Mouse (Mus musculus): ENCODE data around the gene Grap2.

GRCm38 (mm10) chr15:80630711-80631110, 58.3 kb downstream of the Grap2 start:
- TF ChIP-seq CTCF (IDR thresholded peaks at IDR 0.05; ENCODE audit: borderline replicate concordance, extremely low read depth, insufficient read depth, insufficient read length) = no peak
- no peak for TF ChIP-seq POLR2A (IDR thresholded peaks at IDR 0.05; ENCODE audit: borderline replicate concordance, extremely low read depth, insufficient read depth, insufficient read length, poor library complexity, severe bottlenecking)

Measured in brain, embryonic 14.5 days (tissue).